Mouse (Mus musculus) lung, embryonic 15.5 days (tissue): ENCODE results near the gene Trim65. TPM values are rescaled to one million over a fixed set of nuclear protein-coding genes. Genes with fewer than 3 reads are reported as not detected.

ENCODE experiments used
- polyA plus RNA-seq: library from polyadenylated mRNA; unstranded; fragments of >200 nt; fragmentation: Nextera tagmentation; extraction: Ambion mirVana; gene quantifications from 2 replicates; pipeline ENCODE4 v1.2.1, GENCODE M21; 2015

Gene Trim65
- polyA plus RNA-seq, 1 experiment from 2014 or later: 4.3 TPM

Other genes starting within 250 kb of the Trim65 start
- 3.6 and 4.8 TPM in 2 replicates for gene Smim5, start 231.2 kb downstream of the Trim65 start, polyA plus RNA-seq
- gene Smim6, start 219.1 kb downstream of the Trim65 start, polyA plus RNA-seq: 24.4 and 25.5 TPM in 2 replicates
- 29.8 and 35.5 TPM in 2 replicates for gene Sap30bp, start 197.8 kb downstream of the Trim65 start, polyA plus RNA-seq
- gene Recql5, start 197.7 kb downstream of the Trim65 start, polyA plus RNA-seq: 20.5 and 22.3 TPM in 2 replicates
- gene Itgb4, start 156.4 kb downstream of the Trim65 start, polyA plus RNA-seq: 2.6 and 3.4 TPM in 2 replicates
- gene Galk1, start 118.4 kb downstream of the Trim65 start, polyA plus RNA-seq: 215 and 229 TPM in 2 replicates
- 1,879 and 1,955 TPM in 2 replicates for gene H3f3b, start 103.2 kb downstream of the Trim65 start, polyA plus RNA-seq
- 37.0 and 37.7 TPM in 2 replicates for gene Unk, start 100.8 kb downstream of the Trim65 start, polyA plus RNA-seq
- gene Unc13d, start 53.2 kb downstream of the Trim65 start, polyA plus RNA-seq: 4.1 and 6.4 TPM in 2 replicates
- gene Wbp2, start 44.1 kb downstream of the Trim65 start, polyA plus RNA-seq: 58.0 and 67.9 TPM in 2 replicates
- gene Trim47, start 3.9 kb downstream of the Trim65 start, polyA plus RNA-seq: 24.9 and 25.9 TPM in 2 replicates
- 89.5 and 94.7 TPM in 2 replicates for gene Mrpl38, start 7.7 kb upstream of the Trim65 start, polyA plus RNA-seq
- 29.7 and 35.9 TPM in 2 replicates for gene Fbf1, start 37.0 kb upstream of the Trim65 start, polyA plus RNA-seq
- 77.5 and 78.3 TPM in 2 replicates for gene Ten1, start 67.7 kb upstream of the Trim65 start, polyA plus RNA-seq
- gene Acox1, start 67.9 kb upstream of the Trim65 start, polyA plus RNA-seq: 19.6 and 21.2 TPM in 2 replicates
- gene Evpl, start 106.9 kb upstream of the Trim65 start, polyA plus RNA-seq: 5.8 and 6.4 TPM in 2 replicates
- gene Srp68, start 143.1 kb upstream of the Trim65 start, polyA plus RNA-seq: 89.8 and 95.4 TPM in 2 replicates
- gene Galr2, start 149.8 kb upstream of the Trim65 start, polyA plus RNA-seq: 0.07 and 0.24 TPM in 2 replicates
- gene Exoc7, start 176.1 kb upstream of the Trim65 start, polyA plus RNA-seq: 58.4 and 63.5 TPM in 2 replicates
- gene Foxj1, start 204.3 kb upstream of the Trim65 start, polyA plus RNA-seq: 21.1 and 21.2 TPM in 2 replicates